Mouse (Mus musculus): ENCODE measurements around the gene Lactb. TPM values are rescaled to one million over a fixed set of nuclear protein-coding genes. Genes with fewer than 3 reads are reported as not detected.

Lactb gene
- polyA plus RNA-seq, 1 experiment, result 9.5 TPM

- no peak for TF ChIP-seq CTCF (IDR thresholded peaks at IDR 0.05; ENCODE audit: extremely low read depth, insufficient read depth, insufficient read length, insufficient replicate concordance)
- no peak for TF ChIP-seq POLR2A (IDR thresholded peaks at IDR 0.05; ENCODE audit: low read depth, low read length)
- H3K36me3 ChIP-seq (ENCODE audit: control insufficient read depth, insufficient read depth, low read length), result no peaks in the 10 kb centered on the region
- DNase-seq (ENCODE audit: low read depth in 1 of 2, low spot score in 2 of 2), result no peak
- no peak overlapping the region for H3K27ac ChIP-seq (ENCODE audit: insufficient read depth, low read length)
- no peak overlapping the region for H3K4me3 ChIP-seq (ENCODE audit: extremely low read depth, insufficient read depth, insufficient read length)
- H3K4me1 ChIP-seq (ENCODE audit: control insufficient read depth, insufficient read depth, insufficient read length), result no peaks in the 10 kb centered on the region
- no peaks in the 10 kb centered on the region for H3K27me3 ChIP-seq (ENCODE audit: control insufficient read depth, insufficient read depth, low read length)
- WGBS, result 81% methylated on average over 4 of the region's 4 CpGs
These were observed 31.1 kb upstream of the Lactb start for GRCm38 (mm10) chr9:67006376-67006775.

- Histone ChIP-seq H3K4me3 (ENCODE audit: extremely low read depth, insufficient read depth, insufficient read length) (no peak overlapping the region), H3K4me1 (ENCODE audit: control insufficient read depth, insufficient read depth, insufficient read length) (no peaks in the 10 kb centered on the region), H3K36me3 (ENCODE audit: control insufficient read depth, insufficient read depth, low read length) (no peaks in the 10 kb centered on the region), H3K27me3 (ENCODE audit: control insufficient read depth, insufficient read depth, low read length) (no peaks in the 10 kb centered on the region), H3K27ac (ENCODE audit: insufficient read depth, low read length) (no peak overlapping the region)
- TF ChIP-seq POLR2A (IDR thresholded peaks at IDR 0.05; ENCODE audit: low read depth, low read length) (no peak), CTCF (IDR thresholded peaks at IDR 0.05; ENCODE audit: extremely low read depth, insufficient read depth, insufficient read length, insufficient replicate concordance) (no peak)
- WGBS, result 88% methylated on average over 11 of the region's 11 CpGs
- DNase-seq (ENCODE audit: low read depth in 1 of 2, low spot score in 2 of 2), result no peak
These were observed 30.0 kb upstream of the Lactb start for GRCm38 (mm10) chr9:67005161-67005742.

- 85% methylated on average over 4 of the region's 4 CpGs for WGBS
- no peaks in the 10 kb centered on the region for H3K4me1 ChIP-seq (ENCODE audit: control insufficient read depth, insufficient read depth, insufficient read length)
- no peak for DNase-seq (ENCODE audit: low read depth in 1 of 2, low spot score in 2 of 2)
- no peak overlapping the region for H3K4me3 ChIP-seq (ENCODE audit: extremely low read depth, insufficient read depth, insufficient read length)
- no peaks in the 10 kb centered on the region for H3K36me3 ChIP-seq (ENCODE audit: control insufficient read depth, insufficient read depth, low read length)
- no peaks in the 10 kb centered on the region for H3K27me3 ChIP-seq (ENCODE audit: control insufficient read depth, insufficient read depth, low read length)
- no peak overlapping the region for H3K27ac ChIP-seq (ENCODE audit: insufficient read depth, low read length)
- TF ChIP-seq CTCF (IDR thresholded peaks at IDR 0.05; ENCODE audit: extremely low read depth, insufficient read depth, insufficient read length, insufficient replicate concordance) (no peak), POLR2A (IDR thresholded peaks at IDR 0.05; ENCODE audit: low read depth, low read length) (no peak)
These were observed 28.4 kb upstream of the Lactb start for GRCm38 (mm10) chr9:67003656-67004055.

- Histone ChIP-seq H3K27me3 (ENCODE audit: control insufficient read depth, insufficient read depth, low read length) (no peaks in the 10 kb centered on the region), H3K4me1 (ENCODE audit: control insufficient read depth, insufficient read depth, insufficient read length) (no peaks in the 10 kb centered on the region), H3K27ac (ENCODE audit: insufficient read depth, low read length) (no peak overlapping the region), H3K4me3 (ENCODE audit: extremely low read depth, insufficient read depth, insufficient read length) (no peak overlapping the region), H3K36me3 (ENCODE audit: control insufficient read depth, insufficient read depth, low read length) (no peaks in the 10 kb centered on the region)
- WGBS, result 58% methylated on average over 4 of the region's 4 CpGs
- DNase-seq (ENCODE audit: low read depth in 1 of 2, low spot score in 2 of 2), result no peak
- TF ChIP-seq CTCF (IDR thresholded peaks at IDR 0.05; ENCODE audit: extremely low read depth, insufficient read depth, insufficient read length, insufficient replicate concordance), result no peak
- TF ChIP-seq POLR2A (IDR thresholded peaks at IDR 0.05; ENCODE audit: low read depth, low read length), result no peak
These were observed 27.9 kb upstream of the Lactb start for GRCm38 (mm10) chr9:67003156-67003555.

GRCm38 (mm10) chr9:67001506-67001905 lies 26.2 kb upstream of the Lactb start:
- H3K36me3 ChIP-seq (ENCODE audit: control insufficient read depth, insufficient read depth, low read length), result no peaks in the 10 kb centered on the region
- no peak for TF ChIP-seq CTCF (IDR thresholded peaks at IDR 0.05; ENCODE audit: extremely low read depth, insufficient read depth, insufficient read length, insufficient replicate concordance)
- no peak for TF ChIP-seq POLR2A (IDR thresholded peaks at IDR 0.05; ENCODE audit: low read depth, low read length)
- H3K27ac ChIP-seq (ENCODE audit: insufficient read depth, low read length), result no peak overlapping the region
- no peaks in the 10 kb centered on the region for H3K4me1 ChIP-seq (ENCODE audit: control insufficient read depth, insufficient read depth, insufficient read length)
- WGBS, result 70% methylated on average over 4 of the region's 4 CpGs
- H3K4me3 ChIP-seq (ENCODE audit: extremely low read depth, insufficient read depth, insufficient read length), result no peak overlapping the region
- H3K27me3 ChIP-seq (ENCODE audit: control insufficient read depth, insufficient read depth, low read length), result no peaks in the 10 kb centered on the region
- DNase-seq (ENCODE audit: low read depth in 1 of 2, low spot score in 2 of 2), result no peak

GRCm38 (mm10) chr9:67001050-67001449 lies 25.8 kb upstream of the Lactb start:
- TF ChIP-seq CTCF (IDR thresholded peaks at IDR 0.05; ENCODE audit: extremely low read depth, insufficient read depth, insufficient read length, insufficient replicate concordance), result peak; percentile 96
- TF ChIP-seq POLR2A (IDR thresholded peaks at IDR 0.05; ENCODE audit: low read depth, low read length), result no peak
- H3K36me3 ChIP-seq (ENCODE audit: control insufficient read depth, insufficient read depth, low read length), result no peaks in the 10 kb centered on the region
- H3K4me3 ChIP-seq (ENCODE audit: extremely low read depth, insufficient read depth, insufficient read length), result no peak overlapping the region
- H3K27me3 ChIP-seq (ENCODE audit: control insufficient read depth, insufficient read depth, low read length), result no peaks in the 10 kb centered on the region
- peak; percentile 58 to 70 for DNase-seq (ENCODE audit: low read depth in 1 of 2, low spot score in 2 of 2)
- H3K27ac ChIP-seq (ENCODE audit: insufficient read depth, low read length), result no peak overlapping the region
- 2% methylated on average over 6 of the region's 6 CpGs for WGBS
- H3K4me1 ChIP-seq (ENCODE audit: control insufficient read depth, insufficient read depth, insufficient read length), result no peaks in the 10 kb centered on the region

GRCm38 (mm10) chr9:66999698-67000097 lies 24.4 kb upstream of the Lactb start:
- WGBS, result 95% methylated on average over 8 of the region's 8 CpGs
- H3K4me3 ChIP-seq (ENCODE audit: extremely low read depth, insufficient read depth, insufficient read length), result no peak overlapping the region

More at GRCm38 (mm10) chr9:66999698-67000097, 24.4 kb upstream of the Lactb start:
- Histone ChIP-seq H3K27me3 (ENCODE audit: control insufficient read depth, insufficient read depth, low read length) (no peaks in the 10 kb centered on the region), H3K36me3 (ENCODE audit: control insufficient read depth, insufficient read depth, low read length) (no peaks in the 10 kb centered on the region), H3K27ac (ENCODE audit: insufficient read depth, low read length) (no peak overlapping the region), H3K4me1 (ENCODE audit: control insufficient read depth, insufficient read depth, insufficient read length) (no peaks in the 10 kb centered on the region)
- DNase-seq (ENCODE audit: low read depth in 1 of 2, low spot score in 2 of 2), result no peak
- TF ChIP-seq POLR2A (IDR thresholded peaks at IDR 0.05; ENCODE audit: low read depth, low read length) (no peak), CTCF (IDR thresholded peaks at IDR 0.05; ENCODE audit: extremely low read depth, insufficient read depth, insufficient read length, insufficient replicate concordance) (no peak)

Measured in spleen, adult 2 months (tissue).